Mouse (Mus musculus): ENCODE measurements at regions not wholly inside any gene's neighbourhood (a gene's known extent, or its start where the extent isn't known, plus 50 kb on each side); places are given as distances from the start of the nearest gene placed in this dataset.

GRCm38 (mm10) chr1:30061242-30061641, 812.5 kb downstream of the Phf3 start:
- no peak for DNase-seq (ENCODE audit: low spot score)

GRCm38 (mm10) chr1:30060806-30061205, 812.9 kb downstream of the Phf3 start:
- no peak for DNase-seq (ENCODE audit: low spot score)

- peak; percentile 0 for DNase-seq (ENCODE audit: low spot score)
Measured at GRCm38 (mm10) chr1:30017596-30017995, 856.1 kb downstream of the Phf3 start.

GRCm38 (mm10) chr1:30008757-30009340, 864.9 kb downstream of the Phf3 start:
- no peak for DNase-seq (ENCODE audit: low spot score)
